In genomic region chr7:30291215-30292131, GRCm38 (mm10) we compare ENCODE assay signal across 8 mouse cellular contexts. TPM values are rescaled to one million over a fixed set of nuclear protein-coding genes. Genes with fewer than 3 reads are reported as not detected.
A peak's percentile ranks its signal among the peaks of the same experiment; 100 is the strongest.
DNase-seq lines count a peak whose midpoint lies in the region; ATAC-seq lines count a peak whose summit lies in the region.

Gene Clip3, plus strand, starts transcription at chr7:30291728.

- H3K9ac ChIP-seq in heart, embryonic 13.5 days: peak within 1 kb of the TSS; percentile 82
- H3K9ac ChIP-seq in liver, embryonic 15.5 days: no peak within 1 kb of the TSS

- DNase-seq in CD4-positive helper T cell, adult 2 months (ENCODE audit: low read depth, low spot score): peak; percentile 41
- peak in 1 of 2 experiments; percentile 37 for DNase-seq in adrenal gland, postnatal 4 days (ENCODE audit: low spot score in 2 of 2)
- peak; percentile 81 for DNase-seq in forebrain, embryonic 10.5 days (ENCODE audit: extremely low spot score, low spot score)
- peak; percentile 91 to 95 for DNase-seq in layer of hippocampus, adult 18-20 months (ENCODE audit: low spot score in 2 of 2)
- DNase-seq in retina, embryonic 14.5 days (ENCODE audit: low spot score): peak; percentile 88
- DNase-seq in urinary bladder, postnatal 4 days (ENCODE audit: low spot score in 2 of 2): peak; percentile 76 to 89

- H3K36me3 ChIP-seq in forebrain, embryonic 10.5 days (replicated peaks): peaks cover 38% of the 10 kb centered on the region
- 0 out of 2 replicates have a peak, but pooled peaks cover 3% of the 10 kb centered on the region for H3K36me3 ChIP-seq in heart, embryonic 13.5 days
- H3K36me3 ChIP-seq in liver, embryonic 15.5 days (replicated peaks): no peaks in the 10 kb centered on the region

- peaks cover 13% of the 10 kb centered on the region; the same call in 1 of the 2 replicates for H3K27me3 ChIP-seq in forebrain, embryonic 10.5 days (ENCODE audit: poor library complexity, severe bottlenecking)
- H3K27me3 ChIP-seq in heart, embryonic 13.5 days (replicated peaks): peaks cover 17% of the 10 kb centered on the region
- H3K27me3 ChIP-seq in liver, embryonic 15.5 days: peaks cover 25% of the 10 kb centered on the region

- H3K27ac ChIP-seq in forebrain, embryonic 10.5 days: peak within 1 kb of the TSS; percentile 94
- 0 out of 2 replicates have a peak within 1 kb of the TSS, but pooled peaks have one; percentile 24 for H3K27ac ChIP-seq in heart, embryonic 13.5 days (replicated peaks)
- H3K27ac ChIP-seq in liver, embryonic 15.5 days (replicated peaks): no peak within 1 kb of the TSS

- H3K9me3 ChIP-seq in forebrain, embryonic 10.5 days: no peaks in the 10 kb centered on the region
- H3K9me3 ChIP-seq in heart, embryonic 13.5 days: no peaks in the 10 kb centered on the region
- H3K9me3 ChIP-seq in liver, embryonic 15.5 days (replicated peaks): no peaks in the 10 kb centered on the region

- WGBS in forebrain, embryonic 10.5 days: 7% methylated on average over 35 of the region's 35 CpGs
- WGBS in heart, embryonic 13.5 days: 7% methylated on average over 35 of the region's 35 CpGs
- 11% methylated on average over 35 of the region's 35 CpGs for WGBS in liver, embryonic 15.5 days (ENCODE audit: insufficient replicate concordance)

- peak within 1 kb of the TSS; percentile 93 for H3K4me3 ChIP-seq in forebrain, embryonic 10.5 days
- peak within 1 kb of the TSS; percentile 61 for H3K4me3 ChIP-seq in heart, embryonic 13.5 days
- peak within 1 kb of the TSS; percentile 15; the same call in 1 of the 2 replicates for H3K4me3 ChIP-seq in liver, embryonic 15.5 days (replicated peaks)

- peak within 1 kb of the TSS; percentile 66 for H3K4me2 ChIP-seq in heart, embryonic 13.5 days
- H3K4me2 ChIP-seq in liver, embryonic 15.5 days: no peak within 1 kb of the TSS; the same call in 1 of the 2 replicates

- 0 out of 2 replicates have a peak, but pooled peaks have one; percentile 22 for ATAC-seq in heart, embryonic 13.5 days (ENCODE audit: extremely low read depth, insufficient number of reproducible peaks, low FRiP score, low TSS enrichment)
- ATAC-seq in liver, embryonic 15.5 days (ENCODE audit: insufficient read depth): no peak

- H3K4me1 ChIP-seq in forebrain, embryonic 10.5 days: peaks cover 38% of the 10 kb centered on the region
- H3K4me1 ChIP-seq in heart, embryonic 13.5 days: peaks cover 29% of the 10 kb centered on the region
- H3K4me1 ChIP-seq in liver, embryonic 15.5 days (replicated peaks): no peaks in the 10 kb centered on the region

RNA-seq across cellular contexts. Expression of gene Clip3, which starts in this region (rescaled TPM):
- total RNA-seq in adrenal gland, postnatal 4 days (2021): 10 to 100 TPM; 50.8 to 59.8 TPM
- 52.8 and 53.1 TPM in 2 replicates for polyA plus RNA-seq in forebrain, embryonic 10.5 days (2016; fragmentation: Nextera tagmentation; extraction: Ambion mirVana)
- 10.2 and 14.9 TPM in 2 replicates for polyA plus RNA-seq in heart, embryonic 13.5 days (2015; fragmentation: Nextera tagmentation; extraction: Ambion mirVana)
- 100 to 1,000 TPM; 461 to 466 TPM for total RNA-seq in layer of hippocampus, adult 18-20 months (2021)
- 0.55 and 0.76 TPM in 2 replicates for polyA plus RNA-seq in liver, embryonic 15.5 days (2015; fragmentation: Nextera tagmentation; extraction: Ambion mirVana)

Comparison
In these comparisons a context has a peak if more than half of its experiments do, and no peak if none do; other contexts are left out.
1. RNA of gene Clip3 (total RNA-seq): 461 to 466 TPM in layer of hippocampus, adult 18-20 months; 50.8 to 59.8 TPM in adrenal gland, postnatal 4 days; every median in the first group is over 4 times any median in the second.
2. H3K4me3 ChIP-seq: peak in every context shown above with its lines; median percentile 93 in forebrain, embryonic 10.5 days; 61 in heart, embryonic 13.5 days; 15 in liver, embryonic 15.5 days.